Mouse (Mus musculus): ENCODE measurements around the gene Zdhhc18. TPM values are rescaled to one million over a fixed set of nuclear protein-coding genes. Genes with fewer than 3 reads are reported as not detected.
A peak's percentile ranks its signal among the peaks of the same experiment; 100 is the strongest.
"Not testable (repeated sequence)": the region's sequence is repeated elsewhere in the genome, so short reads cannot be mapped to it uniquely, and the experiment has no call there.

Gene Zdhhc18
- polyA plus RNA-seq, 1 experiment = 38.5 TPM

- no peak for DNase-seq (ENCODE audit: extremely low spot score in 1 of 2, low spot score in 1 of 2)
These were observed 16.2 kb upstream of the Zdhhc18 start for GRCm38 (mm10) chr4:133666199-133666598.

DNA sequence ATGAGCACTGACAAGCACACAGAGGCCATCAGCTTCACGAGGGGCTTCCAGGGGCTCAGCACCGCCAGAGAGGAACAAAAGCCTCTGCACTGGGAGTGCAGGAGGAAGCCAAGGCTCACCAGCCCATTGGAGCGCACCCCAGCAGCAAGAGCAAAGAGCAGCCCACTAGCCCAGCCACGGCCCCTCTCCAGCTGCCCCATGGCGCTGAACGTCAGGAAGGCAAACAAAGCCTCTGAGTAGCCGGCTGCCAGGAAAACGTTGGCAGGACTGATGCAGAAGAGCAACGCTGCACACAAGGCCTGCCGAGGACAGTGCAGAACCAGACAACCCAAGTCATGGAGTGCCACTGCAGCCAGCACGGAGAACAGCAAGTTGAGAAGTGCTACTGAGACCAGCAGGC lies 15.2 kb upstream of the Zdhhc18 start:
- no peak for DNase-seq (ENCODE audit: extremely low spot score in 1 of 2, low spot score in 1 of 2)

GRCm38 (mm10) chr4:133662945-133663344 lies 13.0 kb upstream of the Zdhhc18 start:
- no peak for DNase-seq (ENCODE audit: extremely low spot score in 1 of 2, low spot score in 1 of 2)

GRCm38 (mm10) chr4:133662421-133662820 lies 12.5 kb upstream of the Zdhhc18 start:
- no peak for DNase-seq (ENCODE audit: extremely low spot score in 1 of 2, low spot score in 1 of 2)

- peak; percentile 69 to 86 for DNase-seq (ENCODE audit: extremely low spot score in 1 of 2, low spot score in 1 of 2)
These were observed 10.5 kb upstream of the Zdhhc18 start for GRCm38 (mm10) chr4:133660193-133661155.

DNA sequence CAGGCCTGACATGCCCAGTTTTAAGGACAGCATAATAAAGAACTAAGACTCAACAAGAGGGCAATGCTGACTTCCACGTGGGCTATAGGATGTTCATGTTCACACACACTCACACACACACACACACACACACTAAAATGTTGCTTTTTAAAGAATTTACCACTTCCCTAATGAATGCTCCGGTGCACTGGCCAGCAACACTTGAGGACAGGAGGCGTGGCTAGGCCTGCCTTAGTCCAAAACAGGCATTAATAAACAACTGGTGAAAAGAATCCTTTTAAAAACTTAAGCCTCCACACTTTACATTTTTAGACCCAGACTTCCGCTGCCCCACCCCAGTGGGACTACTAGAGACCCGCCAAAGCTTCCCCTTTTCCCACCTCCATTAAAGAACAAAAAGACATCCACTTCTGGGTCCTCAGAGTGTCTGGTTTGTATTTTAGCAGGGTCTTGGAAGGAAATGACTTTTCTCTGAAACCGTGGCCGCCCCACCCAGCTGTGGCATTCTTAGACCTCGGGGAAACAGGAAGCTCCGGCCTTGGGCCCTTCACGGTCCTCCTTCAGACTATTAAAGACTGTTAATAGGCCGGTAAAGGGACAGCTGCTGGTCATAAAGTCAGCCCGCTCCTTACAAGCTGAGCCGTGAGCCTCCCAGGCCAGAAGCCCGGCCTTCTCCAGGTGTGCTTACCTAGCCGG lies 9.7 kb upstream of the Zdhhc18 start:
- DNase-seq (ENCODE audit: extremely low spot score in 1 of 2, low spot score in 1 of 2) = no peak

DNA sequence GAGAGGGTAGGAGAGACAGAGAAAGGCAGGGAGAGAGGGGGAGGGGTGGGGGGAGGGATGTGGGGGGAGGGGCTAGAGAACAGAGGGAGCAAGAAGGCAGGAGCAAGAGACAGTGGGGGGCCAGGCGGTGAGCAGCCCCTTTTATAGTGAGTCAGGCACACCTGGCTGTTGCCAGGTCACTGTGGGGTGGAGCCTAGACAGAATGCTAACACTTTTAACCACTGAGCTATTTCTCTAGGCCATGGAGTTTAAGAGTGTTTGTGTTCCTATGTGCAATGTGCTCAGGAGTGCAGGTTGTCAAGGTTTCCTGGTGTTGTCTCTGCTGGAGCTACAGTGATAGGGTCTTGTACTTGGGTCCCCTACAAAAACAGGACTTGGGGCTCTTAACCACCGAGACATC lies 8.8 kb upstream of the Zdhhc18 start:
- no peak for DNase-seq (ENCODE audit: extremely low spot score in 1 of 2, low spot score in 1 of 2)

- no peak for DNase-seq (ENCODE audit: extremely low spot score in 1 of 2, low spot score in 1 of 2)
These were observed 8.0 kb upstream of the Zdhhc18 start for GRCm38 (mm10) chr4:133657829-133658458.

DNA sequence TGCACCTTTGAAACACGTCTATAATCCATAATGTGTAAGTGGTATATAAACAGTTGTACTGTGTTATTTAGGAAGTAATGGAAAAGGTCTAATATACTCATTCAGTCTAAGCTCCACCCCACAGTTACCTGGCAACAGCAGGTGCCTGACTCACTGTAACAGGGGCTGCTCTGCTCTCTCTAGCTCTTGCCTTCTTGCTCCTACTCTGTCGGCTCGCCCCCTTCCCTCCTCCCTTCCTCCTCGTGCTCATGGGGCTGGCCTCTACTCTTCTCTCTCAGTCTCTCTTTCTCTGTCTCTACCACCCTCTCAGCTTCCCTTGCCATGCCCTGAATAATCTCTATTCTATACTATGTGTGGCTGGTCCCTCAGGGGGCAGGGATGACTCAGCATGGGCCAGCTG lies 7.0 kb upstream of the Zdhhc18 start:
- no peak for DNase-seq (ENCODE audit: extremely low spot score in 1 of 2, low spot score in 1 of 2)

DNA sequence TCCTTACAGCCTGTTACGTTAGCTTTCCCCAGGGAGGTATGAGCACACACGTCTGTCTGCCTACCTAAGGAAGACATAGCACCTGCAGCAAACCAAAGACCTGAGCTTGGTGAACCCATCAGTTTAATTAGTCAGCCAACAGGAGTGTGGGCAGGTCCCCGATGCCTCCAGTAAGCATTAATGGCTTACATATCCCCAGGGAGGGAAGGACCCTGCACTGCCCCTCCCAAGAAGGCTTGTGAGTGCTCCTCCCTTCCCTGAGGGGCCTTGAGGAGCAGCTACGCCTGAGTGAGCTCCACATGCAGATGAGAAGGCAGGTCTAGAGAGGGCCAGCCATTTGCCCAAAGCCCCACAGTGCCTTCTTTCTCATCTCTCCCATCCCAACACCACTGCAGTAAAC lies 6.3 kb upstream of the Zdhhc18 start:
- no peak for DNase-seq (ENCODE audit: extremely low spot score in 1 of 2, low spot score in 1 of 2)

DNA sequence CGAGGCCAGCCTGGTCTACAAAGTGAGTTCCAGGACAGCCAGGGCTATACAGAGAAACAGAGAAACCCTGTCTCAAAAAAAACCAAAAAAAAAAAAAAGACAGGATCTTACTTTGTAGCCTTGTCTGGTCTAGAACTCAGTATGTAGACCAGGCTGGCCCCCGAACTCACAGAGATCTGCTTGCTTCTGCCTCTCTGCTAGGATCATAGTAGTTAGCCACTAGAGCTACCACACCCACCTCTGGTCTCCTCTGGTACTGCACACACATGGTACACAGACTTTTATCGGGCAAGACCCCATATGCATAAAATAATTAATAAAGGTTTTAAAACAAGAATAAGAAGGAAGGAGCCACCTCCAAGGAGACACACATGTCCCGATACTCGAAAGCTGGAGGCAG lies 4.1 kb upstream of the Zdhhc18 start:
- not testable (repeated sequence) for DNase-seq (ENCODE audit: extremely low spot score in 1 of 2, low spot score in 1 of 2)

GRCm38 (mm10) chr4:133652746-133653145 lies 2.8 kb upstream of the Zdhhc18 start:
- DNase-seq (ENCODE audit: extremely low spot score in 1 of 2, low spot score in 1 of 2) = no peak

DNA sequence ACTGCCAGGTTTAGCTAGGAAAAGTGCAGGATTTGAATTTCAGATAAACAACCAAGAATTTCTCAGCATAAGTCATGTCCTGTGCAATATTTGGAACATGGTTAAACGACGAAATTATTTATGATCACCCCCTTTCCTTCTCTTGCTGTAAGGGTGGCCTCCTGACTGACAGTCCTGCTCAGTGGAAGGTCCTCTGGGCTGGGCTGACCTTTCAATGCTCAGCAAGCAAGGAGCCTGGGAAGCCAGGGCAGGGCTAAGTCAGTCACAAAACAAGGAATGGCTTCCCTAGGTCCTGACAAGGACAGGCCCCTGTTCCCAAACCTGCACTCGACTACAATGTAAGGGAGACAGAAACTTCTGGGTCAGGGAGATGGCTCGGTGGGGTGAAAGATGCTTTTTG lies 2.0 kb upstream of the Zdhhc18 start:
- no peak for DNase-seq (ENCODE audit: extremely low spot score in 1 of 2, low spot score in 1 of 2)

DNA sequence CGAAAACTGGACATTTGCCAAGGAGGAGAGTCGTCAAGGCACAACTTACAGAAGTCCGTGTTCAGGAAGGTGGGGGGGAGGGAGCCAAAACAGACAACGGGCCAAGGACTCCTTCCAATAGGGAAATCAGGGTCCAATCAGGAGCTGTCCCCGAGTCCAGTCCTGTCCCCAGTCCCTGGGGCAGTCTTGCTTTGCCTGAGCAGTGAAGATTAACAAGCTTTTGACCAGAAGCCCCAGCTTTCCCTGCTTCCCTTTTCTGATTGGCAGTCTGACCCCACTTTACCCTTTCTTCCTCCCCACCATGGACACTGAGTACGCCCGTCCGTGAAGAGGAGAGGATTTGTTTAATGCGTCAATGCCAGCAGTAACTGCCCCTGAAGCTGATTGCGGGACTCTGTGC lies 1.5 kb upstream of the Zdhhc18 start:
- no peak for DNase-seq (ENCODE audit: extremely low spot score in 1 of 2, low spot score in 1 of 2)

GRCm38 (mm10) chr4:133649464-133649863 lies 490 bp downstream of the Zdhhc18 start:
- not testable (repeated sequence) for DNase-seq (ENCODE audit: extremely low spot score in 1 of 2, low spot score in 1 of 2)

DNA sequence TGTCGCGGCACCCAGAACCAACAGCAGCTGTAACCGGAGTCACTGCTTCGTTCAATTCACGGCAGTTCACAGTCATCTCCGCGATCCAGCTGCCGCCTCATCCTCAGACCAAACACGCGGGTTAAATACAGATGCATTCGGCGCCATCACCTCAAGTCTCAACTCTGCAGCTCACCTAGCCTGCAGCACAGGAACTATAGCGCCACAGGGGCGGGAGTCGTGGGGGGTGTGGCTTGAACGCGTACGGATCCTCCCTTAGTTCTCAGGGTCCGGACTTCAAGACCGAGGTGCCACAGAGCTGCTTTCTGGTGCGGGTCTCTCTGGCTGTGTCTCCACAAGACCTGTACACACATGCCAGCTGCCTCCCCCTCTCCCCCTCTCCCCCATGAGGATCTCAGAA lies 4.3 kb downstream of the Zdhhc18 start:
- no peak for DNase-seq (ENCODE audit: extremely low spot score in 1 of 2, low spot score in 1 of 2)

- DNase-seq (ENCODE audit: extremely low spot score in 1 of 2, low spot score in 1 of 2) = no peak
These were observed 4.8 kb downstream of the Zdhhc18 start for GRCm38 (mm10) chr4:133645195-133645594.

- no peak for DNase-seq (ENCODE audit: extremely low spot score in 1 of 2, low spot score in 1 of 2)
These were observed 15.9 kb downstream of the Zdhhc18 start for GRCm38 (mm10) chr4:133634043-133634410.

DNA sequence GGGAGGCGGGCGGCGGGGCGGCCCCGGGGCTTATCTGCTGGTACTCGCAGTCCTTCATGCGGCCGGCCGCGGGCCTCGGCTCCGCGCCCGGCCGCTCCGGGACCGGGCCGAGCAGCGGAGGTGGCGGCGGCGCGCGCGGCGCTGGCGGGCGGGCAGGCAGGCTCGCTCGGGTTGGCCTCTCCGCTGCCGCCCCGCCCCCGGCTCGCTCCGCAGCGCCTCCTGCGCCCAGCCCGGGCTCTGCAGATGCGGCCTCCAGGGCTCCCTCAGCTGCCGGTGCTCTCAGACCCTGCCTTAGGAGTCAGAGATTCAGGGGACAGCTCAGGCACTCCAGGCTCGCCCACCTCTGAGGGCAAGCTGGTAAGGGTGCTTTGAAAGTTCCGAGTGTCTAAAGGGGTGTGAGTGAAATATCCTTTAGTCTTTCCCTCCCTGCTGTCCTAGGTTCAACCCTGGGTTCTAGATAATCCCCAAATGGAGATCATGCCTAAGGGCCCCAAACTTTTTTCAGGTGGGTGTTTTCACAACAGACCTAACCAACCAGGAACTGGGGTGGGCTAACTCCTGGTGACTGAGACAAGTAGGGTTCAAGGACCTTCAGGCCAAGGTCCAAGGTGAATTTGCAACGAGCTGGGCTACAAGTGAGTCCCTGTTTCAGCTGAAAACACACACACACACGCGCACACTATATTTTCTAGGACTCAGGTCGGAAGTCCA lies 16.5 kb downstream of the Zdhhc18 start:
- peak; percentile 28 to 91 for DNase-seq (ENCODE audit: extremely low spot score in 1 of 2, low spot score in 1 of 2)

DNA sequence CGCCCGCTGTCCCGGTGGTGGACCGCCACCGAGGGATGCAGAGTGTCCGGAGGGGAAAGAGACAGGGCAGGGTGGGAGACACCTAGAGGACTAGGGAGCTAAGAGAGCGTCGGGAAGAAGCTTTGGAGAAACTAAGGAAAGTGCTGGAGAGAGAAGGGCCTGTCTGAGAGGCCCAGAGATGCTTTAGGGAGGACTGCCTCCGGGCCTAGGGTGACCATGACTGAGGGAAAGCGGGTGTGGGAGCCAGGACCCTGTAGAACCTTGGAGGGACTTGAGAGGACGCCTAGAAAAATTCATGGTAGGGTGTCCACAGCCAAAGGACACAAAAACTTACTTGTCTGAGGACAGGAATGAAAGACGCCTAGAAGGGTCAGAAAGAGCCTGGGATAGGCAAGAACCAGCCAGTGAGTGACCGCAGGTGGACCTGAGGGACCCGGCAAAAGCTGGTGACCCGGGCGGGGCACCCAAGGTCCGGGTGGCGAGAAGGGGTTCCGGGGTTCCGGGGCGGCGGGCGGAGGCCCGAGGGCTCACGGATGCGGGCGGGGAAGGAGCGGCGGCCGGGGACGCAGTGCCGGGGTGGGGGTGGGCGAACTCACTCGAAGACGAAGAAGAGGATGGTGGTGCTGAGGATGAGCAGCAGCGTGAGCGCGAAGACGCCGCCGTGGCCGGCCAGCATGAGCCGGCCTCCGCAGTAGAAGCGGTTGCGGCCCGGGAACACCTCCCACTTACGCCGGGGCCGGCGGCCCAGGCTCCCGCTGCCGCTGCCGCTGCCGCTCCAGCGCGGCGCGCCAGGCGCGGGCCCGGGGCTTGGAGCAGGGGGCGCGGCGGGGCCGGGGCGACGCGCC lies 17.2 kb downstream of the Zdhhc18 start:
- DNase-seq (ENCODE audit: extremely low spot score in 1 of 2, low spot score in 1 of 2) = peak in 1 of 2 experiments; percentile 20
